Mouse (Mus musculus) Patski (cell line): ENCODE results near the gene Wars. TPM values are rescaled to one million over a fixed set of nuclear protein-coding genes. Genes with fewer than 3 reads are reported as not detected.

Experiments
- ATAC-seq: fragments of 100-300 bp; one replicate; pipeline ENCODE4 v1.8.0; 2021
- CTCF ChIA-PET: fragments of 350-600 bp; sonication (Branson Sonifier 250); formaldehyde crosslinking; loops from one replicate; lab custom pipeline; 2022; ENCODE audit warnings: inconsistent platforms; lab: Charles Lee
- POLR2A ChIA-PET: fragments of 350-600 bp; sonication (Branson Sonifier 250); formaldehyde crosslinking; loops from one replicate; lab custom pipeline; 2022; ENCODE audit warnings: antibody characterized with exemption, inconsistent platforms; lab: Charles Lee
- DNase-seq: peaks from one replicate; pipeline ENCODE4 v3.0.0-alpha.2; 2011; ENCODE audit warnings: low read depth, low spot score
- H3K27me3 ChIP-seq: fragments of 371-371 bp; one replicate; pipeline ENCODE4 v1.5.1; 2021
- CTCF ChIP-seq: fragments of 100-300 bp; IDR thresholded peaks from one replicate; pipeline ENCODE4 v1.5.1; 2021
- in situ Hi-C: fragments of 300-500 bp; cut with MboI; formaldehyde crosslinking; loops from 3 replicates; pipeline ENCODE4 v1.11.1; 2018; ENCODE audit warnings: low pct_unique_long_range_greater_than_20kb, mixed read lengths
- polyA plus RNA-seq: library from polyadenylated mRNA; unstranded; gene quantifications from one replicate; pipeline ENCODE4 v1.2.3, GENCODE M21; 2021

Gene Wars
- polyA plus RNA-seq, 1 experiment from 2014 or later: 77.1 TPM

DNA sequence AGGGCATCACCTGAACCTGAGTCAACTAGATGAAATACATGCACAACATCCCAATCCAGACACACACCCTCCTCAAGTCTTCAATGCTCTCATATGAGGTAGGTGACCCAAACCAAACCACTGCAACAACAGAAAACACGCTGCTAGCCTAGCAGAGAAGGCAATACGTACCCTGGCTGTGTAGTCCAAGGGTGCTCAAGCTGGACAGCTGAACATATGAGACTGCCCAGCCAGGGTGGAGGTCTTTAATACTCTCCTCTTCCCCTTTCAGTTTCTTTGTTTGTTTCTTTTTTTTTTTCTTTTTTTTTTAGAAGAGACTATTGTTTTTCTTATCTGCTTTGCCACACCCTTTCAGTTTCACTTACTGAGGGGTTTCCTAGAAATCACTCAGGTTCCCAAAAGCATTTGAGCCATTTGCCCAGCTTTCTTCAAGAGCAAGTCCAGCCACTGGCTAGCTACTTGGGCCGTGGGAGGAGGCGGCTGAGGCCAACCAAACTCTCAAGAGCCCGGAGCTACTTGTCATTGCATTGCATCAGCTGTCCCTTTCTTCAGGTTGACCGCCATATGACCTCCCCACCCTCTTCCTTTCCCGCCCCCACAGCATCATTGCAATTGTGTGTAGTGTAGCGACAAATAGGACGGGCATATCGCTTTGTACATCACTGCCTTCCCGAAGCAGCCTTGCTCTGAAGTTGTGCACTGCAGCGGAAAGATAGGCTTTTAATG lies 822 bp downstream of the Wars start, which contains the start of gene Wdr25:
Gene Wdr25 (plus strand): TSS at position 643 of the 726 bp plus-strand sequence.
- DNase-seq: no peak
- TF ChIP-seq CTCF: no peak
- ChIA-PET POLR2A (interaction anchor here (1.4 kb wide), 1 partner anchor 81 kb away, joined by 3 read pairs; no protein-coding TSS in a partner anchor), CTCF (no interaction called here)
- in situ Hi-C loops: no loop called here
- H3K27me3 ChIP-seq: no peaks in the 10 kb centered on the region
- ATAC-seq: peak; percentile 15

DNA sequence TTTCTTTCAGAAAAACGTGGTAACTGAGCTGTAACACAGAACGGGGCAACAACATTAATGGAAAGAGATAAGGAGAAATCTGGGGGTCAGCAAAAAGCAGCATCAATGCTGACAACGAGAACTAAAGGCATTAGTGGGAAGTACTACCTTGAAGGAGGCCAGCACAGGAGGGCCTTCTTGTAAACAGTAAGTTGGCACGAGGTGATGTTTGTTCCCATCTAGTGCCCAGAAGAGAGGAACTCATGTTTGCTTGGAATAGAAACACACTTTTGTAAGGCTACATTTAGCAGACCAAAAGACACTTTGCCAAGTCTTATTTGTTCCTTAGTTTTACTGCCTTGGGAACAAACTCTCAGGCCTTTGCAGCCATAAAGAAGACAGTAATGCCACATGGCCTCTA lies 5.3 kb downstream of the Wars start:
- no peak for DNase-seq
- ChIA-PET POLR2A (no interaction called here), CTCF (no interaction called here)
- in situ Hi-C loops: no loop called here
- ATAC-seq: no peak
- no peak for TF ChIP-seq CTCF
- H3K27me3 ChIP-seq: no peaks in the 10 kb centered on the region

DNA sequence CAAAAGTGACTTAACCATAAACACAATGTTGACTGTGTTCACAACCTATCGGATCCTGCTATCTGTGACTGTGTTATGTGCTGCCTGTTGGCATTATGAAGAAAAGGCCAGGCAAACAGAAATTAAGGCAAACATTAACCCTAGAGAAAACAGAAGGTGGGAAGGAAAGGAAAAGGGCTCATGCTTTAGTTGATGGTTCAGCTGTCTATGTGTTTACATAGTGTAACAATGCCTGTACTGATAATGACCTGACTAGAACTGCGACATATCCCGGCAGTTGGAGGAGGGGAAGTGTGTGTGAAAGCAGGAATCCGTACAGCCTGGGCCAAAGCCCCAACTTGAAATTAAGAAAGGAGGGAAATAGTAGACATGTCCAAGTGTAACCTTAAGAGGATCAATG lies 6.9 kb downstream of the Wars start:
- no peak for TF ChIP-seq CTCF
- H3K27me3 ChIP-seq: no peaks in the 10 kb centered on the region
- CTCF ChIA-PET: interaction anchor here (1.2 kb wide), 1 partner anchor 17 kb away, joined by 3 read pairs; no protein-coding TSS in a partner anchor
- DNase-seq: no peak
- POLR2A ChIA-PET: no interaction called here
- ATAC-seq: no peak
- in situ Hi-C loops: no loop called here

DNA sequence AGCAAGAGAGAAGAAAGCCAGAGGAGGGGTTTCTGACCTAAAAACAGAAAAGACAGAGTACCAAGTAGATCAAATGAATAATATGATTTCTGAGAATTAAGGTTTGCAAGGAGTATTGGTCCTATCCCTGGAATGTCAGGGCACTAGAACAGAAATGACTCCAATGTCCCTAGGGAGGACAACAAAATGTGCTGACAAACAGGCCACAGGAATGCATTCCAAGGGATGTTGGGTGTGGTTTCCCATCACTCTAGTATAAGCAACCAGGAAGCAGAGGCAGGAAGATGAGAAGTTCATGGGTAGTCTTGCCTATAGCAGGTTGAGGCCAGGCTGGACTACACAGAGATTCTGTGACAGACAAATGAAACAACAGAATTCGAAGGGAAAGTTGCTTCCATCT lies 8.1 kb downstream of the Wars start:
- in situ Hi-C loops: no loop called here
- CTCF ChIA-PET: no interaction called here

DNA sequence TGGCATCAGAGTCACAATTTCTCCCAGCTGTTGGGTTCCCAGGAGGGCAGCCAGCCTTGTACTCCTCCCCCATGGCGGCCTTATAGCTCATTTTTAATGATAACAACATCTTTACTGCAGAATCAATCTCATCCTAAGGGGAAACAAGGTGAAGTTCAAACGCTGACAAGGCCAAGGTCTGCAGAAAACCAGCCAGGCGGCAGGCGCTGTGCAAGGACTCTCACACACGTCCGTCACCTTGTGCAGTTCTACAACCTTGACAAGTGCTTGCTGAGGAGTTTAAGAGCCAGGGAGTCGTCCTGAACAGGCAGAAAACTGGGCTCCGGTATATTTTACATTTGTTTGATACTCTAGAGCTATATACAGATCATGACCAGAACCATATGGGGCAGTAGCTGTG lies 11.2 kb downstream of the Wars start:
- DNase-seq: no peak
- POLR2A ChIA-PET: interaction anchor here (0.7 kb wide), 1 partner anchor 664 kb away, joined by 3 read pairs; no protein-coding TSS in a partner anchor
- no peaks in the 10 kb centered on the region for H3K27me3 ChIP-seq
- no peak for ATAC-seq
- TF ChIP-seq CTCF: no peak
- in situ Hi-C loops: no loop called here
- CTCF ChIA-PET: no interaction called here

More for the DNA sequence above, 8.1 kb downstream of the Wars start:
- no peaks in the 10 kb centered on the region for H3K27me3 ChIP-seq
- no peak for TF ChIP-seq CTCF
- DNase-seq (no peak), ATAC-seq (no peak)
- POLR2A ChIA-PET: no interaction called here

GRCm38 (mm10) chr12:108881192-108881591 lies 12.8 kb downstream of the Wars start:
- no peak for TF ChIP-seq CTCF
- ATAC-seq (no peak), DNase-seq (no peak)
- in situ Hi-C loops: no loop called here
- POLR2A ChIA-PET: no interaction called here
- H3K27me3 ChIP-seq: no peaks in the 10 kb centered on the region
- CTCF ChIA-PET: no interaction called here

DNA sequence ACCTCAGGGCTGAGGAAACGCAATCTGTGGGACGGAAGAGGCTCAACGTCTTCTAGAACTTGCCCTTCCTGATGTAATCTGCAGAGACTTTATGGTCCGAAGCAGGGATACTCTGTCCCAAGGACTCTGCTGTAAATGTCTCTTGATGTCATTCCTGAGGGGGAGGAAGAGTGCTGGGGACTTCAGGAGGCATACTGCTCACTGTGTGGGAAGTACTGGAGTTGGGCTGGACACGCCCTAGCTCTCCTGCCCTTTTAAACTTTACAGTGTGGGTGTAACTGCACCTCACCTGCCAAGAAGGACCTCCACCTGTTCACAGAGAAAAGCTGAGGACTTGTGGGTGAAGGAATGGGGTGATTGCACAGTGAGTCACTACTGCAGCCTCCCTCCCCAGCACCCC lies 13.4 kb downstream of the Wars start:
- ChIA-PET CTCF (no interaction called here), POLR2A (no interaction called here)
- H3K27me3 ChIP-seq: no peaks in the 10 kb centered on the region
- no peak for ATAC-seq
- no peak for TF ChIP-seq CTCF
- in situ Hi-C loops: no loop called here
- DNase-seq: no peak

DNA sequence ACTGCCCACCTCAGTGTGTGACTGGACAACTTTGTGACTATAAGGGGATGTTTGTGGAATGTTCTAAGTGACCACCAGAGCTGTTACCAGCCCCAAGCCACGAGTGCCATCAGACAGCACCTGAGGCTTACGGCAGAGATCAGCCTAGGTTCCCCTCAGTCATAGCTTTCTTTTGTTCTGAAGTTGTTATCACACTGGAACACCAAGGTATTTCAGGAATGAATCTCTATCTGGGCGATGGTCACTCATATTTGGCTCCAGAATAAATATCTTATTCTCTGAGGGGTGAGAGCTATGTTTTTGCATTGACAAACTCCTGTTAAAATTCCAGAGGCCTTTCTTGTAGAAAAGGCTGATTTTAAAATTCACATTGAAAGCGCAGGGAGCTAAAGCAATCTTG lies 14.8 kb downstream of the Wars start:
- no peak for DNase-seq
- POLR2A ChIA-PET: no interaction called here

GRCm38 (mm10) chr12:108873122-108873521 lies 20.9 kb downstream of the Wars start:
- in situ Hi-C loops: no loop called here
- no peaks in the 10 kb centered on the region for H3K27me3 ChIP-seq
- POLR2A ChIA-PET: no interaction called here
- ATAC-seq: no peak
- TF ChIP-seq CTCF: no peak
- DNase-seq: no peak
- CTCF ChIA-PET: no interaction called here

More for the DNA sequence above, 14.8 kb downstream of the Wars start:
- H3K27me3 ChIP-seq: no peaks in the 10 kb centered on the region
- no peak for TF ChIP-seq CTCF
- CTCF ChIA-PET: no interaction called here
- no peak for ATAC-seq
- in situ Hi-C loops: no loop called here

- no peak for DNase-seq
- in situ Hi-C loops: no loop called here
Observed at GRCm38 (mm10) chr12:108869575-108869974, 24.4 kb downstream of the Wars start.

DNA sequence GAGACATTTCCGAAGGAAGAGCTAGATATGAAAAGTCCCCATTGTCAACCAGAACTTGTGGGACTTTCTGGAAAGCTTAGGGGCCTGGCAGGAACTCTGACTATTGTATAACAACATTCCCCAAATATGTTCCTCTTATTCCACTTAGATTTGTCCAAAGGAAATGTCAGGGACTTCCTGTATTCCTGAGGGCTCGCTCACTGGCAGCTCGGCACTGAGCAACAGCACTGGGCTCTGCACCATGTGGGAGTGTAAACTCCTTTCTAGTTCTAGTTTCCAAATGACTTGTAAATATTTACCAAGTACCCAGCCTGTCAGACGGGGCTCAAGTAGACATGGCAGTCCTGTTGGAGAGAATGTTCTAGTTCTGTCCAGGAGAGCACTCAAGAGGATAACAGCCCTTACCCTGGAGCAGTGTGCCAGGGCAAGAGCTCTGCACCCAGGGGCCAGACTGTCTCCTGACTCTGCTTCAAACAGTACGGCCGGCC lies 28.9 kb downstream of the Wars start:
- DNase-seq (no peak), ATAC-seq (no peak)
- CTCF ChIA-PET: no interaction called here
- no peak for TF ChIP-seq CTCF
- H3K27me3 ChIP-seq: no peaks in the 10 kb centered on the region
- in situ Hi-C loops: no loop called here
- POLR2A ChIA-PET: no interaction called here

More at GRCm38 (mm10) chr12:108869575-108869974, 24.4 kb downstream of the Wars start:
- POLR2A ChIA-PET: no interaction called here
- CTCF ChIA-PET: interaction anchor here (1.6 kb wide), 1 partner anchor 12 kb away, joined by 4 read pairs; no protein-coding TSS in a partner anchor
- ATAC-seq: no peak
- TF ChIP-seq CTCF: no peak
- no peaks in the 10 kb centered on the region for H3K27me3 ChIP-seq
